Mouse (Mus musculus): Measurements from ENCODE around the gene Csf2. TPM values are rescaled to one million over a fixed set of nuclear protein-coding genes. Genes with fewer than 3 reads are reported as not detected.
A peak's percentile ranks its signal among the peaks of the same experiment; 100 is the strongest.

Gene Csf2
- total RNA-seq, 2 experiments from 2014 or later = not detected

DNA sequence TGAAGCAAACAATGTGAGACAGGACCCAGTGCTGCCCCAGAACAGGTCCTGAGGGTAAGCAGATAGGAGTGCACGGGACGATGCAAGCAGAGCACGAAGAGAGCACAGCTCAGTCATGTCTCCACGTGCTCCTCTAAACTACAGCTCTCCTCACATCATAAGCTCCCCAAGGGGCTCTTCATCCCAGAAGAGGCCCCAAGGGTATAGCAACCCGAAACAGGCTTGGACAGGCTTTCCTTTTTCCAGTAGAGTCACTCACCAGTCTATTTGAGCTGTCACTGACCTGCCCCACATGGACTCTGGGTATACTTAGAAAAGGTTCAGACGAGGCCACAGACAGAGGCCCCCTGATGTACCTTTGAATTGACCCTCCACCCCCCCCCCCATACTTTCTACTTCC lies 5.0 kb downstream of the Csf2 start:
- intact Hi-C loops (cut with DNase I) = no loop called here
- DNase-seq (ENCODE audit: low spot score) = no peak

DNA sequence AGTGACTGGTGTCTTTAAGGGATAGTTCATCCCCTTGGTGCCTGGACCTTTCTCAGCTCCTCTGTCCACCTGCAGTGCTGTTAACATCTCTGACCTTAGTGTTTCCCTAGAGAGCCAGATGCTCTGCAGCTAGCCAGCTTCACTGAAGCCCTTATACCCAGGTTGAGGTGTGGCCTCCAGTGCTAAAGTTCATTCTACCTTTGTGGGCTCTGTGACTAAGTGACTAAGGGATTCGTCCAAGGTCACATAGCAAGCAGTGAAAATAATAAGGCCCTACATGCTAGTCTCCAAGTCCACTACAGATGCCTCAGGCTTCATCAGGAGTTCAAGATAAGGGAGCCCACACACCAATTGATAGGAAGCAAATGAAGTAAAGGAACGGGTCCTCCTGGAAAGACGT lies 7.0 kb downstream of the Csf2 start:
- no peak for DNase-seq (ENCODE audit: low spot score)
- intact Hi-C loops (cut with DNase I) = no loop called here

DNA sequence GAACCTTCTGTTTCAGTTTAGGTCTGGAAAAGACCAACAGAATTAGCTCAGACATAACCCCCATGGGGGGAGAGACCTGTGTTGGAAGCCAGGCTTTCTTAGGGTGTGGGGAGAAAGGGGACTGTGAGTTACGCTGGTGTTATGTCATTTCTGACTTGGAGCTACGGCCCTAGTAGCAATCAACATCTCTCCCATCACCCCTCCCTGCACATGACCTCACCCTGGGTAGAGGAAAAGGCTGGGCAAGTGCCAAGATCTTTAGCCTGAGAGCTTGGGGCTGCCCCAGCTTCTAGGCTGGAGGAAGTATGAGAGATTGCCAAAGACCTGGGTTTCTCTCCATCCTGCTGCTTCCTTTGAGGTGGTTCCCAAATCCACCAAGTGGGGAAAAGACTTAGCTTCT lies 12.5 kb downstream of the Csf2 start:
- intact Hi-C loops (cut with DNase I) = no loop called here
- peak; percentile 61 for DNase-seq (ENCODE audit: low spot score)

DNA sequence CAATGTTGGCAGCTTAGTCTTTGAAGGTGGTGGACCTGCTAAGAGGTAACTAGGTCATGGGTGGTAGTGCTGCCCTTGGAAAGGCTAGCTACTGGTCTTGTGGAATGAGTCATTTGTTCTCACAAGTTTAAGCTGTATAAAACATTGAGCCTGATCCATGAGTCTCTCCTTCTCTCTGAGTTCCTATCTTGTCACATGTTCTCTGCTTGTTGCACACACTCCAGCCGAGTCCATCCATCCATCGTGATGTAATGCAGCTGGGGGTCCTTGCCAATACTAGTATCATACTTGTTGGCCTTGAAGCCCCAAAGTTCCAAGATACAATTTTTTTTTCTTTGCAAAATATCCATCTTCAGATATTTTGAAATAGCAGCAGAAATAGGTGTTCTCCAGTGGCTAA lies 22.0 kb downstream of the Csf2 start:
- intact Hi-C loops (cut with DNase I) = no loop called here
- peak; percentile 23 for DNase-seq (ENCODE audit: low spot score)

DNA sequence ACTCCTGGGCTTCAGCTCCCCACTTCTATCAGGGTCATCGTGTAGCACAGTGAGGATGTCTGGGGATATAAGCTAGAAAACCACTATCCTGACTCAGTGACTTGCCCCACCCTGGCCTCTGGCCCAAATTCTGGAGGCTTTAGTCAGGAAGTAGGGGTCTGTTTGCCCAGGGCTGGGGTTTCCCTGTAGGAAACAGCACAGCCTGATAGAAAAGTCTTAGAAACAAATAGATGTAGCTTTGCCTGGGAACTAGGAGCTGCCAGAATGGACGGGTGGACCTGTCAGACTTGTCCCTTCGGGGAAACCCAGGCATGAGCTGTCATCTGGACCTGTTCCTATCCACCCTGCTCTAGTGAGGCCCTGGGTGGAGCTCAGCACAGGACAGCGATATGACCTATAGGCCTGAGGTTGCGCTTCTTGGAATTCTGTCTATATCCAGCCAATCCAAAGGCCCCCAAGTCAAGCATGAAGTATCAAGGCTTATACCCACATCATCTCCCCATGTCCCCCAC lies 24.9 kb downstream of the Csf2 start:
- intact Hi-C loops (cut with DNase I) = no loop called here
- DNase-seq (ENCODE audit: low spot score) = no peak

DNA sequence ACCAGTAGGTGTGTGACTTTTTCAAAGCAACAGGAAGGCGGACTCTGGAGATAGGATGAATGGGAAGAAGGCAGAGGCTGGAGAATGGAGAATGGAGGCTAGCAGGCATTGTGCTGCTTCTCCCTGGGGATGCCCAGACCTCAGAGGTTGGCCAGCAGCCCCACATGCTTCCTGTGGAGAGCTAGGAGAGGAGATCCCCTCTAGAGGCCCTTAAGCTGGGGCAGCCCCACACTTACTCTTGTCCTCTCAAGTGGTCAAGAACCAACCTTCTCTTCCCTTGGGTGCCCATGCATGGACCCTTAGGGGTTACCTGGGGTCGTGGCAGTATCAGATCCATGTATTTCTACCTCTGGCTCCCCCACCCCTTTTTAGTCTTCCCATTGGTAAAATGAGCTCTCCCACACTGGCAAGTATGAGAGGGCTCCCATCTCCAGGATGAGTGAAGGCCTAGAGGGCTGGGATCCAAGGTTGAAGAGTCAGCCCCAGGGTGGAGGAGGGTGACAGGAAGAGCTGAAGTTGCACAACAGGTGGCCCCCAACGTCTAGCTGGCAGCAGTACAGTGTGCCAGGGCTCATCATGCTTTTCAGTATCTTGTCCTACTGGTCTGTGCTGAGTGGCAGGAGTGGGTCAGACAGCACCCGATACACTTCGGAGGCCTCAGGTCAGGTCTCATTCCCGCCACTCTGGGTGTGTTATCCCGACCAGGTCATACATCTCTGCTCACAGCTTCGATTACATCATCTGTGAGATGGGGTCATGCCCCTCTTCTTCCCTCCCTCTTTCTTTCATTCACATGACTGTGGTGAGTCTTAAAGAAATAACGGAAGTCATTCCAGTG lies 25.6 kb downstream of the Csf2 start:
- intact Hi-C loops (cut with DNase I) = no loop called here
- no peak for DNase-seq (ENCODE audit: low spot score)

DNA sequence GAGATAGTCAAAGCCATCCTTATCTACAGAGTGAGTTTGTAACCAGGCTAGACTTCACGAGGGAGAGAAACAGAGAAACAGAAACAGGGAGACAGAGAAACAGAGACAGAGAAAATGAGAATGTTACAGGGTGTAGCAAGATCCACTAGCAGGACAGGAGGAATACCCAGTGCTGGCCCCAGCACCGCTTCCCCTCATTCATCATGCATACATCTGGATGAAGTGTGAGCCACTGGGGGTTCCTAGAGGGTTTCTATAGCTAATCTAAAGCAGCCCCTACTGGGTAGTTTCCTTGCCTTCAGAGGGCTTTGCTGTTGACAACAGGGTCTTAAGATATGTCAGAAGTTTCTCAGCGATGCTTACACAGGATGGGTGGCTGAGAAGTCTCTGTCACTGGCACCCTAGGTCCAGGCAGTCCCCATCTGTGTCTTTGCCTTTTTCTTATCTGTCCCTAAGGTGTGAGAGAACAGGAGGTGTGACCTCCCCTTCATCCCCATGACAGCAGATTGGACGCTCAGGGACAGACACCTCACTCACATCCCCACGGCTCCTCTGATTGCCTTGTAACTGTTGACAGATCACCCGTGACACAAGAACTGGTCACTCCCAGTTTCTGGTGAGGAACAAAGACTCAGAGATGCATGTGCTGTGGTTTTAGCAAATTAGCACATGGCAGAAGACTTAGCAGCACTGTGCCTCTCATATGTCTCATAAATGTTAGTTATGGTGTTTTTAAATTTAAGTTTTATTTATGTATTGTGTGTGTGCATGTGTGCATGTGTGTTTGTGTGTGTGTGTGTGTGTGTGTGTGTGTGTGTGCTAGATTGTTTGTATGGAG lies 29.3 kb downstream of the Csf2 start:
- intact Hi-C loops (cut with DNase I) = no loop called here
- DNase-seq (ENCODE audit: low spot score) = no peak

DNA sequence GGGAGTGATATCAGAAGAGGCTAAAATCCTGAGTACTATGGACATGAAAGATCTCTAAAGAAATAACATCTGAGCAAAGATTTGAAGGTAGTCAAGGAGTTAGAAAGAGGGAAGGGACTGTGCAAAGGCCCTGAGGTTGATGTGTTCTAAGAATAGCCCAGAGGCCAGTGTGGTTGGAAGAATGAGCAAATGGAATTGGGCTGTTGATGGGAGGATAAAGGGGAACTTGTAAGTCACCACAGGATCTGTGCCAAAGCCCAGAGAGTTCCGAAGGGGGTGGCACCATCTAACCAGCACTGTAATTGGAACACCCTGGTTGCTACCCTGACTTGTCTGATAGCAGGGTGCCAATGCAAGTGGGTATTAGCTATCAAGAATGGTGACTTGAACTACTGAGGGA lies 30.3 kb downstream of the Csf2 start:
- DNase-seq (ENCODE audit: low spot score) = no peak
- intact Hi-C loops (cut with DNase I) = no loop called here

DNA sequence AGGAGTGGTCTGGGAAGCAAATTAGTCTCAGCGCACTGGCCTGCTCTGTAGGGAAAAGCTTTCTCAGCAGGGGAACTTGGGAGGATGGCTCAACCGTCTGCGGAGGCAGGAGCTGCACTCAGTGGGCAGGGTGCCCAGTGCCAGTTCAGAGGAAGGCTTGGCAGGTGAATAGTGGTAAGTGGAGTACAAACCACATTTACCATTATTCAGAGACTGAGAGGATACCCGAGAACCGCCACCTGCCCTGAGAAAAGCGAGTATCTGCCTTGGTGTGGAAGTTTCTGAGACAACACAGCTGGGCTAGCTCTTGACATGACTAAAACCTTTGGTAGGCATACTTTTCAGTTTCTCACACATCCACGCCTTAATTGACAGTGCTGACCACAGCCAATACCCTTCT lies 32.1 kb downstream of the Csf2 start:
- intact Hi-C loops (cut with DNase I) = no loop called here
- DNase-seq (ENCODE audit: low spot score) = no peak

DNA sequence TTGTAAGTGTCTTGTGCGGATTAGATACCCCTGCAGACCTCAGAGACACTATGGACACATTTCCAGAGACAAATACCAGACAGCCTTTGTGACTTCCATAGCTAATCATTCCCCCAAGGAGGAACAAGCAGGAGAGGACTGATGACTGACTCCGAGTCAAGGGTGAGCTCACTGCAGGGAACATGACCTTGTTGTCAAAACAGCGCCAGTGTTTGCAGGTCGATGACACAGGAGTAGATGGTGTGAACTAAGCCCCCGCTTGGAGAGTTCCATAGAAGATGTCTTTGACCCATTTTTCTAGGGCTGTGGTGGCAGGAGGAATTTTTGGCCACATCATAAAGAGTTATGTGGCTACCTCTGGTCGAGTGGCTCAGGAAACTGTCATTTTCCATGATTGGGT lies 33.4 kb downstream of the Csf2 start:
- DNase-seq (ENCODE audit: low spot score) = no peak
- intact Hi-C loops (cut with DNase I) = no loop called here

DNA sequence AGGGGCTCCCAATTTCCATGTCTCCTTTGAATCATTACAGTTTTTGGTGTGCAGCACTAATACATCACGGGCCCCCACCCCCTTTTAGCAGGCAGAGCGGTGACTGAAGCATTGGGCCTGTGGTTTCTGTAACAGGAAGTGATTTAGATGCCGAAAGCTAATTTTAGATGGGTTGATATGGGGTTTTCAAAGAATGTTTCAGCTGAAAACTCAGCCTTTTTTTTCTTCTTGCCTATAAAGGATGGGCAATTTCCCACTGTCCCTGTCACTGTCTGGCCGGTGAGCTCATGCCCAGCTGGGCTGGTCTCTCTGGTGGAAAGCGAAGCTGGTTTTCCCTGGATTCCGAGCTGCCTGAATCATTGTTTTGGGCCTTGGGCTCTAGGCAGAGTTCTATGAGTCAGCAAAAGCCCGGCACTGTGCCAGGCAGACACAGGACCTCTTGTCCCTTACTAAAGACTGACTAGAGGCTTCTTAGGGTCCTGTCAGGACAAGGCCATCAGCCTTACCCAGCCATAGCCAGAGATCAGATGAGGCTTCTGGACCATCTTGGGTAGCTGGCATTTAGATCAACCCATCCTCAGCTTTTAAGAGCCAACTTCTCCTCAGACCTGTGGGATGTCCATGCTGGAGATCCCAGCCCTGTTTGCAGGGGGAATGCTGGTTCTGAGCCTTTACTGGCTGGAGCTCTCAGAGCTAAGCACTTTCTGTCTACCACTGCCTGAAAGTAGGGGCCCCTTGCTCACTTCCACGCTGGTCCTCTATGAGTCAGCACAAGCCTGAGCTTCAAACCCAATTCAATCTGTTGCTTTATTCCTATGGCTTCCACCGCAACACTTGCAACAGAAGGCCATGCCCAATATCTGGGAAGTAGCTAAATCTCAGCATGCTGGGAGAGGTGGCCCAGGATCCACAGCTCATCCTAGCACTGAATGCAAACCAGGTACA lies 34.7 kb downstream of the Csf2 start:
- intact Hi-C loops (cut with DNase I) = no loop called here
- DNase-seq (ENCODE audit: low spot score) = peak; percentile 79

DNA sequence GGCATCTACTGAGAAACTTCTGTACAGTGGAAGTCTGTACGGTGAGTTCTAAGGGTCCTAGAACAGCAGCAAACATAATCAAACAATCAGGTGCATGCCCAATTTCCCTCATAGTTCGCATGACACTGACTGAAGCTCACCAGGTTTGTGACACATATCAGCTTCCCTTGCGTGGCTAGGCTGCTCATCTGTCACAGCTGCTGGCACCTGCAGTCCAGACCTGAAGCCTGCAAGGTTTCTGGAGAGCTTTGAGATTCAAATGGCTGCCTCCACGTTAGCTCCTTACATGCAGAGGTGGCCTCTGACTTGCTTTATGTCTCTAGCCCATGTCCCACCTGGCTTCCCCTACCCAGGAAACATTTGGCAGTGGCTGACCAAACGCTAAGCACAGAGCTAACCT lies 35.8 kb downstream of the Csf2 start:
- no peak for DNase-seq (ENCODE audit: low spot score)
- intact Hi-C loops (cut with DNase I) = no loop called here

DNA sequence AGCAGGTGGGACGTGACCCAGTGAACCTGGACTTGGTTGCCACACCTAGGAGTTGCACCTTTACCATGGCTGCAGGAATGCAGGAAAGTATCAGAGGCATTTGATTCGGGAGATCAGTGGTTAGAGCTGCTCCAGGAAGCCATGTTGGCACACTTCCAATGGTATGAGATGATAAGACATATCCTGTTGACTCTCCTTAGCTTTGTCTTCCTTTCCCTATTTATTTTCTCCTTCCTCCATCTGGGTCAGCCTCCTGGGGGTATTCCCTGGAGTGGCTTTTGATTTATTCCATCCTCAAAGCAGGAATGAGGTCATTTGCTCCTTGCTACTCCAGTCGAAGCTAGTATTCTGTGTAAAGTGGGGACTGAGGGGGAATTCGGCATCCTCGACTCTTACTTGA lies 42.5 kb downstream of the Csf2 start:
- no peak for DNase-seq (ENCODE audit: low spot score)
- intact Hi-C loops (cut with DNase I) = no loop called here

DNA sequence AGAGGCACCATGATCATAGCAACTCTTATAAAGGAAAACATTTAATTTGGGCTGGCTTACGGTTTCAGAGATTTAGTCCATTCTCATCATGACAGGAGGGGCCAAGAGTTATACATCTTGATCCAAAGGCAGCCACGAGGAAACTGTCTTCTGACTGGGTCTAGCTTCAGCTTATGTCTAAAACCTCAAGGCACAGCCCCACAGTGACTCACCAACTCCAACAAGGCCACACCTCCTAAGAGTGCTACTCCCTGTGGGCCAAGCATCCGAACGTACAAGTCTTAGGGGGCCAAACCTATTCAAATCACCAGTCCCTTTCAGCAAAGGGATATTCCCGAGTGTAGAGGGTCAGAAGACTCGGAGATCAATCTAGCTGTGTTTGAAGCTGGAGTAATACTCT lies 44.1 kb downstream of the Csf2 start:
- intact Hi-C loops (cut with DNase I) = no loop called here

DNA sequence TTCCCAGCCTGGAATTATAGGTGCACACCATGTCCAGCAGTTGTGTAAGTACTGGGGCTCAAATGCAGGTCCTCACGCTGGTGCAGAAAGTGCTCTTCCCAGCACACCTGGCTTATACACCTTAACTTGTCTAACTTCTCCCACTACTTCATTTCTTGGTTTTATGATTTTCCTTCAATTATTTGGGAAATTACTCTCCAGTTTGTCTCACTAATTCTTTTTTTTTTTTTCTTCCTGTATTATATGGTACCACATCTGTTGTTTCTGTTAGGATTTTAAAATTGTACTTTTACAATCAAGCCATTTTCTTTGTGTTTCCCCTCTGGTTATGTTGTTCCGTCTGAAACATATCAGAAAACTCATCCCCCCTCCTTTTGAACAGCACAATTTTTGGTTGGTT lies 44.7 kb downstream of the Csf2 start:
- no peak for DNase-seq (ENCODE audit: low spot score)
- intact Hi-C loops (cut with DNase I) = no loop called here

More for the DNA sequence above, 44.1 kb downstream of the Csf2 start:
- no peak for DNase-seq (ENCODE audit: low spot score)

DNA sequence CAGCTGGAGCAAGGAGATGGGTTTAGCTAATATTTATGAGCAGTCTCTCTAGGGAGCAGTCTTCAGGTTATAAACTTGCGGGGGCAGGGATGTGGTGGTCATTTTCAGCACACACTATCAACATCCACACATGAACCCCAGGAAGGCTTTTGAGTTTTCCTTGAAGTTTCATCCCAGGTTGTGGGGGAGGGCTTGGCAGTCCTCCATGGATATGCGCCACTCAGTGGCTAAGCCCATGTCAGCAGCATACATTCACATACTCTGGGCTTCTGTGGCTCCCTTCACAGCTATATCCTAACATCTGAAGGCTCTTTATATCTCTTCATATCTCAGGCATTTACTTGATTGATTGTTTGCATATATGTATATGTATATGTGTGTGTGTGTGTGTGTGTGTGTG lies 46.3 kb downstream of the Csf2 start:
- no peak for DNase-seq (ENCODE audit: low spot score)
- intact Hi-C loops (cut with DNase I) = no loop called here

DNA sequence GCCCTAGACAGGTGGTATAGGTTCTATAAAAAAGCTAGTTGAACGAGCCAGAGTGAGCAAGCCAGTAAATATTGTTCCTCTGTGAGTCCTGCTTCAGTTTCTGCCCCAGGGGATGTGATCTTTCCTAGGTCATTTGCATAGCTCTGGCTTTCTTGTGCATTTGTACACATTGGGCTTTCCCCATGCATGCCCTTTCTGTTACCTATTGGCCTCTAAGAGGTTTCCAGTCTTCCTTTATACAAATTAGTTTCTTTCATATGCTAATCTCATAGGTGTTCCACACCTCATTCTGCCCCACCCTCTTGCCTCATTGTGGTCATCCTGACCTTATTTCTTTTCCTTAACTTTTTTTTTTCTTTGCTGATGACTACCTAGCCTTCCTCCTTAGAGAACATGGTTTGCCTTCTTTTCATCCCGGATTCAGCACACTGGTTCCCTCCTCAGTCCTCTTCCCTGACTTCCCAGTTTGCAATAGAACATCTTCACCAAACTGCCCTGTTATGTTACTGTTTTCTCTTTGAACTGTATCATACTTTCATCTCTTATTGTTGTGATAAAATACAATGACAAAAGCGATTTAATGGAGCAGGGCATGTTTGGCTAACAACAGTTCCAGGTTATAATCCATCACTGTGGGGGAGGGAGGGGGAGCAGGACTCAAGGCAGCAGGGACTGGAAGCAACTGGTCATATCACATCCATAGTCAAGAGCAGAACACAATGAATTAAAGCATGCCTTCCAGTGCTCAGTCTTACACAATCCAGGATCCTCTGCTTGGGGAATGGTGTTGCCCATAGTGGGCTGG lies 47.4 kb downstream of the Csf2 start:
- DNase-seq (ENCODE audit: low spot score) = no peak
- intact Hi-C loops (cut with DNase I) = no loop called here

DNA sequence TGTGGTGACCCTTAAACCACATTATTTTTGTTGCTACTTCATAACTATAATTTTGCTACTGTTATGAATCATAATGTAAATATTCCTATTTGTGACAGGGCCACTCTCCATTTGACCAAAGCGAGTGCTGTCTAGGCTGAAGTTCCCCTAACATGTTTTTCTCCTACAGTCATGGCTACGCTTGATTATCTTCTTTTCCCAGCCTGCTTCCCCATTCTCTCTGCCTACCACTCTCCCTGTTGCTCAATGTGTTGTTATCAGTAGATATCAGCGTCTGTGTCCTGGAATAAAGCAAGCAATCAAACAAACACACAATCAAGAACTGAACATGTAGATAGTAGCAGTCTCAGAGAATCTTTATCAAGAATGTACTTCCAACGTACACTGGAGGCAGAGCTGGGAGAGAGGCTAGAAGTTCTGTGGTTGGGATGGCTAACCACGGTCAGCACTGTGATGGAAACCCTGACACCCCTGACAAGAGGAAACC lies 48.1 kb downstream of the Csf2 start:
- DNase-seq (ENCODE audit: low spot score) = no peak
- intact Hi-C loops (cut with DNase I) = no loop called here

Measured in heart, postnatal 25 days (tissue).